Mouse (Mus musculus) mammary gland, adult 2 months (tissue): Measurements from ENCODE around the gene Rpl36a-ps1. TPM values are rescaled to one million over a fixed set of nuclear protein-coding genes. Genes with fewer than 3 reads are reported as not detected.

Experiments used
- polyA plus RNA-seq: library from polyadenylated mRNA; depleted of rRNA; stranded (reverse); fragments of >200 nt; gene quantifications from 2 replicates; pipeline ENCODE4 v1.2.3, GENCODE M21; 2012; ENCODE audit warnings: low replicate concordance; rRNA removed

Gene Rpl36a-ps1
- not detected in 2 replicates for polyA plus RNA-seq

GRCm38 (mm10) chr14:98994218-98994617, at the start of gene Rpl36a-ps1:
Gene Rpl36a-ps1 (minus strand): TSS chr14:98994318.

Other genes starting within 250 kb of the Rpl36a-ps1 start
- 4.9 and 16.8 TPM in 2 replicates for gene Mzt1, start 51.8 kb upstream of the Rpl36a-ps1 start, polyA plus RNA-seq
- gene Bora, start 51.9 kb upstream of the Rpl36a-ps1 start, polyA plus RNA-seq: 1.4 and 1.5 TPM in 2 replicates
- 1.2 and 2.2 TPM in 2 replicates for gene Pibf1, start 105.1 kb upstream of the Rpl36a-ps1 start, polyA plus RNA-seq
- 4.9 and 5.8 TPM in 2 replicates for gene Dis3, start 105.5 kb upstream of the Rpl36a-ps1 start, polyA plus RNA-seq